Mouse (Mus musculus): ENCODE measurements at regions not wholly inside any gene's neighbourhood (a gene's known extent, or its start where the extent isn't known, plus 50 kb on each side); places are given as distances from the start of the nearest gene placed in this dataset.

DNA sequence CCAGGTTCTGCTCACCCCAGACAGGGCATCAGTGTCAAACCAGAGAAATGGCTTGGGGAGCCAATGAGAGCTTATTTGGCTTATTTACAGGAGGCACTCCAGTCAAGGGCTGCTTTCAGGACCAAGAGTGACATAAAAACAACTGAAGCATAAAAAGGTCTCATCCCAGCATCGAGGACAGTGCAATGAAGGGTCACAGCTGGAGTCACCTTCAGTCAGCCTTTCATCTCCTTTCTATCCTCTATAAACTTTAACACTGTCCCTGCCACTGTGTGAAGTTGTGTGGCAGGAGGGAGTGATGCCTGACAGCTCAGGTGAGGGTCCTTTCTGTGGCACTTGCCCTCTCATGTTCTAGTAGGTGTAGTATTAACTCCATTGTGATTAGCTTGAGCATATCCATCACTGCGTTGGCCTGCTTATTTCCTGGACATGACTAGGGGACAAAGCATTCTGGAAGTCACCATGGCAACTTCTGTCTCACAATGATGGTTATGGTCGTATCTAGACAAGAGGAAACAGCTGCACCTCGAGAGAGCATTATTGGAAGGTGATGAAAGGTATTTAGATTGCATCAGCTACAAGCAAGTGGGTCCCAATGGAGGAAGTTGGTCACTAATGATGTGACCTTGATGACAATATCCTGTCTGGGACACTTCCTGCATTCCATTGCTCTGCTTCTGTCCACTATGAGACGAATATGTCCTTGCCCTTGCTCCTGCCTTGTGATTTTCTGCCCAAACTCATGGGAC, 87.8 kb upstream of the Enpp6 start:
- no peak for DNase-seq (ENCODE audit: low spot score in 2 of 2)

DNA sequence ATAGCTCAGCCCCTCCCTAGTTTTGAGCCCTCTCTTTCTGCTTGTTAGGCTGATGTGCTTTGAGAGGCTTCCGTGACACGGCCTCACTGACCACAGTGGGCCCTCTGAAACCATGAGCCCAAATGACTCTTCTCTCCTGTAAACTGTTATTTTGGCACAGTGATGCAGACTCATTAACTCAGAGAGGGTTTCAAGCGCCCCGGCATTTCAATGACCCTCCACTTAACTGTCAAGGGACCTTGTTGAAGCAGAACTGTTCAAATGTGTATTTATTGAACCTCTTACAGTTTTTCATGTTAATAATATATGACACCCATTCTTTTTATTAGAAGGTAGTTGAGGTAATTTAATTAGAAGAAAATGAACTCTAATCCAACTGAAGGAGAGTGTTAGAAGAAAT, 85.9 kb upstream of the Enpp6 start:
- DNase-seq (ENCODE audit: low spot score in 2 of 2) = no peak

DNA sequence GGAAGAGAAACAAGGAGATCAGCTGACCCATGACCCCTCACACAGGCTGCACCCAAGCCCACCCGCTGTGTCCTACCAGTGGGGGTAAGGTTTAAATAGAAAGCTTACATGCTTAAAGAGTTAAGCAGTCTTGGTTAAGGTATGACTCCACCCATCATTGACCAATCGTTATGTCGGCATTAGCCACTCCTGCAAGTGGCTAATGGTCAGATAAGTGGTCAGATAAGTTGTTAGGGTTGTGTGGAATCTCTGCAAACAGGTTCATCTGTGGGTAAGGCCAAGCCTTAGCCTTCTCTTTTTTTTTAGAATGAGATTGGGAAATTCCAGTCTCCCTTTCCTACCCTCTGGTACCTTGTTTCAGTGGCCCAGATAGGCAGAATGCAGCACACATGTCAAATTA, 82.0 kb upstream of the Enpp6 start:
- DNase-seq (ENCODE audit: low spot score in 2 of 2) = no peak

DNA sequence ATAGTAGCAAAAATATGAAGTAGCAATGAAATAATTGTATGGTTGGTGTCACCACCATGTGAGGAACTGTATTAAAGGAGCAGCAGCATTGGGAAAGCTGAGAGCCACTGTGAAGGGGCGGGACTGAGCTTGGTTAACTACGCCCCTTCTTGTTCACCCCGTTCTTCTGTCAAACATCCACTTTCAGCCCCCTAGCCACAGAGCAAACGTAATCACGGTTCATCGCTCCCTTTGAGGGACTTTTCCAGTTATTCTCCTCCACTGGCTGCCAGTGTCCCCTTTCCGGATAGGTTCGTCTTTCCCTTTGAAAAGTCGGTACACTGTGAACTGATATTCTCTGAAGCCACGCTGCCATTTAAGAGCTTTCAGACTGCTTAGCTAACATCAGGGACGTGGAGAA, 79.3 kb upstream of the Enpp6 start:
- no peak for DNase-seq (ENCODE audit: low spot score in 2 of 2)

DNA sequence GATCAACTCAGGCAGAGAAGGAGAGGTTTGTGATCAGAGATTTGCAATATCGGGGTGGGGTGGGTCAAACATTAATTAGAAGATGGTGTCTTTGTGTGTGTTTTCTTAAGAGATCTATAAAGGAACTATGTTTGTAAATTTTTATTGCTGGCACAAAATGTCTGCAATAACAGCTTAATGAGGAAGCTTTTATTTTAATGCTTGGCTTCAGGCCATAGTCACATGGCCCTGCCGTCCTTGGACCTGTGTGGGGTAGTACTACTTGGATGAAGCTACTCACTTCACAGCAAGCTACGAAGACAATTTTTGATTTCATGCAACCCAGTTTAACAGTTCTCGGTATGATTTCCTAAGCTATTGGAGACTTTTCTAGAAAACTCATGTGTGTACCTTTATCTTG, 78.5 kb upstream of the Enpp6 start:
- no peak for DNase-seq (ENCODE audit: low spot score in 2 of 2)

DNA sequence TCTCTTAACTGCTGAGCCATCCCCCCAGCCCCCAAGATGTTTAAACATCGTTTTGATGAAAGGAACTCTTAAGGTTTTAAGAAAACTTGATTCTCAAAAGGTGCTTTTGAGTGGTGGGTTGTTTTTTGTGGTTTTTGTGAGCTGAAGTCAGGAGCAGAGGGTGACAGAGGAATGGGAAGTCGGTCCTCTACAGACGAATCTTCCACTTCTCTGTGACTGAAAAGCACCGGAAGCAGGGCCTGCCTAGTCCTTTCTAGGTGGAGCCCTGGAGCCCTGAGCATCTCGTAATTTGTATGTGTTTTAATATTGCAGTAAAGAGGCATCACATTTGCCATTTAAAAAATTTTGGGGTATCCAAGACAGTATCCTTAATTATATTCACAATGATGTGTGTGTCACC, 72.7 kb upstream of the Enpp6 start:
- DNase-seq (ENCODE audit: low spot score in 2 of 2) = no peak

DNA sequence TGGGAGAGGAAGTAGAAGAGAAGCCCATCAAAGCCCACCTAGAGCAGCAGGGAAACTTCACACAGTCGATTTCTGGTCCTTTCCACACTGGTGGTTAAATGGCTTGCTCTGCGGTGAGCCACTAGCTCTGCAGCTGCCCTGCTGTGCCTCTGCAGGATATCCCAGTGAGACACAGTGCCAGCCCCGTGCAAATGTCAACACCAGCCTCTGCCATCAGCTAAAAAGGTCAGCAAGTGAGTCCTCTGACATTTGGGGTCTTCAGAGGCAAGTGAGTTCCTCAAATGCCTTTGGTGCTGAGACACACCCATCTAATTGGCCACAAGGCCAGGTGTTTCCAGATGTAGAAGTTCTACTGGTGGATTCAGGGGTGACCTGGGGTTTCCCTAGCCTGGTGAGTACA, 66.6 kb upstream of the Enpp6 start:
- no peak for DNase-seq (ENCODE audit: low spot score in 2 of 2)

DNA sequence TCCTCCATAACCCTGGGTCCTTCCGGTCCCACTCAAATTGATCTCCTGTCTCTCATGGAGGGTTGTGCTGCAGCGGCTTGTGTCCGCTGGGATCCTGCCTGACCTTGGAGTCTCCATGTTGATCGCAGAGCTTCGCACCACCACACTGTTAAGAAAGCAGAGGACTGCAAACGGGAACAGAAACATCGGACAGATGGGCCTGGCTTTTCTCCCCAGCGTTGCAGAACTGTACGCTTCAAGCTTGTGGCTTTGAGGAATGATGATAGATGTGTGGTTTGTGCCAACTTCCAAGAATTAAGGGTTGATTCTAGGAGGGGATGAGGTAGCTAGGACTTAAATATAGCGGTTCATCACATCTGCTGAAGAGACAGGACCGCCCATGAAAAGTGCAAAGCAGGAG, 65.6 kb upstream of the Enpp6 start:
- DNase-seq (ENCODE audit: low spot score in 2 of 2) = no peak

DNA sequence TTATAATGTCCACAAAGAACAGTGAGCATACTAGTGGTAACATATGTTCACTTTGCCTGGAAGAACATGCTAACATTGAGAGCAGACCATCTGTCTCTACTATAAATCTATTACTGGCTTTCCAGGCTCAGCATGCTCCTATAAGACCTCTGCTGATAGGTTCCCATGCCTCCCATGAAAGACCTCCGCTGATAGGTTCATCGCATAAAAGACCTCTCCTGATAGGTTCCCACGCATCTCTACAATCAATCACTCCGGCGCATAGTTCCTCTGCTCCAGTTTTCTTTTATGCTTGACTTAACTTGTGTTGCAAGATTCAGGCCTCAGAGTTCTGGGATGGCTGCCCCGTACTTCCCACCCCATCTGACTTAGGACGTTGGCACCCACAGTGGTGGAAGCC, 65.1 kb upstream of the Enpp6 start:
- DNase-seq (ENCODE audit: low spot score in 2 of 2) = no peak

DNA sequence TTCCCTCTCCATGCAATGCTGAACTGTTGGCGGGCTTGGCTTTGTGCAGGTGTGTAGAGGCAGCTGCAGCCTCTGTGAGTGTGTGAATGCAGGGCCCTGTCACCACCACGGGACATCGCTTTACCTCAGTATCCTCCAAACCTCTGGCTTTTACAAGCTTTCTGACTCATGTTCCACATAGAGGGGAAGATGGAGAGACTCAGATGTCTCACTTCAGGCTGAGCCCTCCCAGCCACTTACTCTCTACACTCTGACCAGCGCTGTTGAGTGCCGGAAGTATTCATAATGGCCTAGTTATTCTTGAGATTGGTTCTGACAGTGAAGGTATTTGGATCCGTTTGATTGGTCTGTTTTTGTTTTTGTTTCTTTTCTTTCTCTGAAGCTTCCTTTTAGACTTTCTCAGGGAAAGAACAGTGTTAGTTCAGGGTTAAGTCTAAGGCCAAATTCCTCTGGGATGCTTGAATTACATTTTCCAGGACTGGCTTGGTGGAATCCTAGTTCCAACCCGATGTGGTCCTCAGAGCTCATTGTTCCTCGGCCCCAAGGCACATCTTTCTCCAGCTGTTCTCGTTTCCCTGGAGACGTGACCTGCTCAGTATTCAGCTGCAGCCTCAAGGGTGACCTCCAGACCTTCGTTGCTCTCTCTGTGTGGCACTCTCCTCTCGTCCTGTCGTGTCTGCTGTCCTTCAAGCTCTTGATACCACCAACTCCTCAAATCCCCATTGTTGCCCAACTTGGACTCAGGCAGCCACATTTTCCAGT, 61.7 kb upstream of the Enpp6 start:
- DNase-seq (ENCODE audit: low spot score in 2 of 2) = no peak

DNA sequence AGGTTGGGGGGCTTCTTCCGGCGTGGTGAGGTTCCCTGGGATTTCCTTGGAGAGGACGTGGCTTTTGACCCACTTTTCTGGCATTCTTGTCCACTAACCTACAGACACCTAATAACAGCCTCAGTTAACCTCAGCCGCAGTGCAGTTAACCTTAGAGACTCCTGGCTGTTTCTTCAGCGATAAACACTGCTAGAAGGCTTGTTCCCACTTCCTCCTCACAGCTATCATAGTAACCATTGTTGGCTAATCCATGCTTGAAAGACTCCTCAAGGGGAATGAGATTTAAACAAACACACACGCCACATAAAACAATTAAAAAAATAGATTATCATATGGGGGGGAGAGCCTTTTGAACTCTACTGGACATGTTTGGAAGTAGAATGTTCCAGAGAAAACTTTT, 58.0 kb upstream of the Enpp6 start:
- no peak for DNase-seq (ENCODE audit: low spot score in 2 of 2)

DNA sequence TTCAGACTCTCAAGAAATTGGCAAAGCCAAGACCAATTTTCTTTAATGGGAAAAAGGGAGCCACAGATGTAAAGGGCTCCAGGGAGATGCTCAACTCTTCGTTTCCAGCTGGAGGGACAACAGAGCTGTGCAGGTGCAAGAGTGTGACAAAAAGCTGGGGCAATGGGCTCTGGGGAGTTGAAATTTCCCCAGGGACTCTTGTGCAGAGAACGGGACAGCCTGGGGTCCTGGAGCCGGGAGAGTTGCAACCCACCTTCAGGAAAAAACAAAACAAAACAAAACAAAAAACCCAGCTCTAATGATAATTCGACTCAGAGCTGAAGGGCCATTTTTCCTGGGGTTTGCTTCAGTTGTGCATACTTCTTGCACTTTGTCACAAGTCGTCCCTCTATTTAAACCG, 57.0 kb upstream of the Enpp6 start:
- no peak for DNase-seq (ENCODE audit: low spot score in 2 of 2)

DNA sequence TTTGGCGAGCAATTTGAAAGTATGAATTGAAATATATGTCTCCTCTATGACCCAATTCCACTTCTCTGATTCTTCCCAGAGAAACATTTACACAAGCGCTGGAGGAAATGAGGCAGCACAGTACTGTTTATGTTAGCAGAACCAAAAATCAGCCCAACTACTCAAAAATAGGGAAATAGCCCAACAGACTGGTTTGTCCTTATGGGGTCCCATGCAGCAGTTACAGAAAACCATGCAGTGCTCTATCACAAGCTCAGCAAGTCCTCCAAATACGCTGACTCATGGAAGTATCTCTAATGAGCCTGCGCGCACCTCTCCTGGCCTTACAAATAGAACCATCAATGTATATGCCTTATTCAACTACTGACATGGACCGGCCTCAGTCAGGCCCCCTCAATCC, 55.4 kb upstream of the Enpp6 start:
- DNase-seq (ENCODE audit: low spot score in 2 of 2) = no peak

DNA sequence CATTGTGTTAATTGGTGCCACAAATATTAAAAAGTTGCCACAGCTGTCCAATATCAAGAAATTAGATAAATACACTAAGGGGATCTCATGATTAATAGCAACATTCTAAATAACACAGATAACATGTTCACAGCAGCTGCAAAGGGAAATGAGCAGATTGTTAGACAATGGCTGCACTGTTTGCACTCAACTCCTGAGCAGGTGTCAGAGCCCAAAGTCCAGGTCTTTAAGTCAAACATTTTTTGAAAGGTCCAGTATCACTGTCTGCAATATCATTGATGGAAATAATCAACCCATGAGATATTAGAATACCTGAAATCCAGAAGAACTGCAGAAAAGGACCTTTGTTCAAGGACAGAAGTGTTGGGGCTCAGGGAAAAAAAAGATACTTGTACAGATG, 53.4 kb upstream of the Enpp6 start:
- DNase-seq (ENCODE audit: low spot score in 2 of 2) = no peak

DNA sequence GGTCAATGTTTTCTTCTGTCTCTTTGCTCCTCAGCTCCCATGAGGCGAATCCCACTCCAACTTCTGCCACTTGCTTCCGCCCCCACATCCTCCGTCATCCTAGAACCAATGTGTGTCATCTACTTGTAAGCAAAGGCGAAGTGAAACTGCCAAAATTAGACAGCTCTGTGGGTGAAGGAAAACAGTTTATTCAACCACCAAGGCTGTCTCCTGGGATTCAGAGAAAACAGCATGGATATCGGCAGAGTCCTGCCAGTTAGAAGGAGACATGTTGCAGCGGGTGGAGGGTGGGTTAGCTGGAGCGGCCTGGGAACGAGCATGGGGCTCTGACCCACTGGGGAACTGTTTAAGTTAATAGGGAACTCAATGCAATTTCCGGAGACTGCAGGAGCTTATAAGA, 52.4 kb upstream of the Enpp6 start:
- no peak for DNase-seq (ENCODE audit: low spot score in 2 of 2)

DNA sequence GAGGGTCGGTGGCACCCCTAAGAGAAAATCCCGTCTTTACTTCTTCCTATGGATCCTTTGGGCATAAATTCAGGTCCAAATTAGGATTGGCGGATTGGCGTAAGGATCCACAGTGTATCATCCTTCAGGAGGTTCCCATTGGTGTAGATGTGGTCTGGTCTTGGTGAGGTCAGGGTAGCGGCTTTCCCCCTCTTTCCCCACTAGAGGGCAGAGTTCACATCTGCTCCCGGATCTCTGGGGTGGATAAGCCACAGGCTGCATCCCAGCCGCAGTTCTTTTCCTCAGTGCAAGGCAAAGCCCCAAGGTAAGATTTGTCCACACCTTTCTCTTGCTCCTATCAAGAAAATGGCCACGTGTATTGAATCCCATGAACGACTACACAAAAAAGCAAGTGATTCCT, 51.8 kb upstream of the Enpp6 start:
- peak; percentile 27 to 50 for DNase-seq (ENCODE audit: low spot score in 2 of 2)

DNA sequence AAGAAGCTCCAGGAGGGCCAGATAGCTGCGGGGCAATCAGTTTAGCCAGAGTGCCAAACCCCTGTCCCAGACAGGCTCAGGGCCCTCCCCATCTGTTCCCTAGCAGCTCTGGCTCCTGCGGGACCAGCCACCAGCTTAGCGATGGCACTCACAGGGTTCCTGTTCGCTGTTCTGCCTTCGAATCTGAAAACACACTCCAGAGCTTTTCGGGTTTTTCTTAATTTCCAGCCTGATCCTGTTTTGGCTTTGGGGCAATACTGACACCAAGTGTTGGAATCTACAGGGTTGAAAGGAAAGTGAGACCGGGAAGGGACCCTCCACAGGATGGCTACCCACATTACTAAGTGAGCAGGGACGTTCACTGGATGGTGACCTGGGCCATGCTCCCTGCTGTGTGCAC, 50.6 kb upstream of the Enpp6 start:
- DNase-seq (ENCODE audit: low spot score in 2 of 2) = no peak
